Comparison of ENCODE assay signal across 9 mouse cellular contexts in the genomic region with DNA sequence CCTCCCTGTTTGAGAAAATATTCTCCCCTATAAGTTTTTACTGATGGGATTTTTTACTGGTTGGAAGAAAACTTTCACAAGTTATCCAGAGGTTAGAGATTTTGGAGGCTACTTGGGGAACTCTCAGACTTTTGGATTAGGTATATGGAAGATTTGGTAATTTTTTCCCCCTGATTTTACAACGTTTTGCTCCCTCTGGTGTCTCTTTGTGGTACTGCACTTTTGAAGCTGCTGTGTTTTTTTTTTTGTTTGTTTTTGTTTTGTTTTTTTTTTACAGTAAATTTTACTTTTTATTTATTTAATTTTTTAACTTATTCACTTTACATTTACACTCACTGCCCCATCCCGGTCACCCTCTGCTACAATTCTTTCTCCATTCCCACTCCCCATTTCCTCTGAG. TPM values are rescaled to one million over a fixed set of nuclear protein-coding genes. Genes with fewer than 3 reads are reported as not detected.
DNase-seq lines count a peak whose midpoint lies in the region; ATAC-seq and TF ChIP-seq lines count a peak whose summit lies in the region.
"Had no signal": no experiment of that assay in that cellular context is flagged by ENCODE, and none has a peak within 500 bp of the region (broad histone marks: within the 10 kb centered on the region; RNA-seq: fewer than 3 reads in every experiment).

No protein-coding gene starts in this region.

- TF ChIP-seq CTCF in gastrocnemius, adult 2 months (IDR thresholded peaks at IDR 0.05), result peak; percentile 66
- peak; percentile 49 for TF ChIP-seq CTCF in liver, postnatal 0 days (IDR thresholded peaks at IDR 0.05; ENCODE audit: low read depth)
- TF ChIP-seq CTCF in E14TG2a.4 (conservative IDR thresholded peaks at IDR 0.05; ENCODE audit: low read length), result peak; percentile 29

- H3K27me3 ChIP-seq in liver, postnatal 0 days (ENCODE audit: insufficient read depth, low read length), result no peaks in the 10 kb centered on the region
- no peaks in the 10 kb centered on the region for H3K27me3 ChIP-seq in liver, embryonic 11.5 days (replicated peaks; ENCODE audit: control insufficient read depth, insufficient read depth, low read length)
- H3K27me3 ChIP-seq in E14TG2a.4 (ENCODE audit: insufficient read depth, low read length), result no peaks in the 10 kb centered on the region

- TF ChIP-seq EP300 in liver, postnatal 0 days (IDR thresholded peaks at IDR 0.05; ENCODE audit: low read depth), result no peak

- H3K27ac ChIP-seq in gastrocnemius, adult 2 months, result no peak overlapping the region
- no peak overlapping the region for H3K27ac ChIP-seq in liver, postnatal 0 days (ENCODE audit: low read depth)
- H3K27ac ChIP-seq in liver, embryonic 11.5 days (ENCODE audit: low read depth, low read length), result no peak overlapping the region

- H3K4me3 ChIP-seq in gastrocnemius, adult 2 months, result no peak overlapping the region
- H3K4me3 ChIP-seq in liver, postnatal 0 days (ENCODE audit: low read depth, low read length), result no peak overlapping the region
- no peak overlapping the region for H3K4me3 ChIP-seq in liver, embryonic 11.5 days (ENCODE audit: low read depth, low read length)
- H3K4me3 ChIP-seq in E14TG2a.4 (replicated peaks; ENCODE audit: low read length), result no peak overlapping the region

- WGBS in liver, postnatal 0 days (ENCODE audit: insufficient replicate concordance), result 36% methylated on average over 2 of the region's 2 CpGs
- 25% methylated on average over 2 of the region's 2 CpGs for WGBS in liver, embryonic 11.5 days

- H3K36me3 ChIP-seq in liver, postnatal 0 days (replicated peaks; ENCODE audit: insufficient read depth, low read length), result no peaks in the 10 kb centered on the region
- H3K36me3 ChIP-seq in liver, embryonic 11.5 days (ENCODE audit: control insufficient read depth, insufficient read depth, low read length), result no peaks in the 10 kb centered on the region
- H3K36me3 ChIP-seq in E14TG2a.4 (ENCODE audit: insufficient read depth, low read length), result no peaks in the 10 kb centered on the region

- no peak overlapping the region for H3K9ac ChIP-seq in liver, postnatal 0 days (replicated peaks)
- H3K9ac ChIP-seq in liver, embryonic 11.5 days (ENCODE audit: low read depth, low read length), result no peak overlapping the region

- no peak for ATAC-seq in liver, postnatal 0 days
- no peak for ATAC-seq in liver, embryonic 11.5 days (replicated peaks; ENCODE audit: low FRiP score)

- intact Hi-C loops in gastrocnemius, adult 2 months (cut with DNase I), result loop anchor here (10.0 kb wide), 1 partner anchor 363 kb away; no protein-coding TSS in a partner anchor
- intact Hi-C loops in gastrocnemius, postnatal 14 days (cut with DNase I; ENCODE audit: low total_unique reads), result no loop called here

- no peak overlapping the region for H3K4me2 ChIP-seq in liver, postnatal 0 days (ENCODE audit: low read depth, low read length)
- no peak overlapping the region for H3K4me2 ChIP-seq in liver, embryonic 11.5 days

- DNase-seq in gastrocnemius, adult 2 months, result peak; percentile 14
- no peak for DNase-seq in gastrocnemius, postnatal 14 days
- no peak for DNase-seq in liver, postnatal 0 days
- DNase-seq in liver, embryonic 11.5 days (ENCODE audit: low spot score), result no peak
- peak; percentile 43 for DNase-seq in induced T-regulatory cell, adult 2 months (ENCODE audit: low read depth)
- DNase-seq in left cerebral cortex, adult 9 months (ENCODE audit: low spot score in 2 of 2), result no peak
- DNase-seq in c-Kit-positive CD71-positive TER-119-positive erythroid progenitor cells, embryonic 14.5 days (ENCODE audit: low spot score), result no peak

- H3K4me1 ChIP-seq in liver, postnatal 0 days (ENCODE audit: insufficient read depth), result no peaks in the 10 kb centered on the region
- H3K4me1 ChIP-seq in liver, embryonic 11.5 days (replicated peaks; ENCODE audit: control insufficient read depth, insufficient read depth, low read length), result no peaks in the 10 kb centered on the region
- no peaks in the 10 kb centered on the region for H3K4me1 ChIP-seq in E14TG2a.4 (replicated peaks; ENCODE audit: low read depth, low read length)

- no peaks in the 10 kb centered on the region for H3K9me3 ChIP-seq in liver, postnatal 0 days (ENCODE audit: low read length)
- no peaks in the 10 kb centered on the region for H3K9me3 ChIP-seq in liver, embryonic 11.5 days (ENCODE audit: control insufficient read depth, low read length)
- H3K9me3 ChIP-seq in E14TG2a.4 (ENCODE audit: low read length), result no peaks in the 10 kb centered on the region

RNA-seq across cellular contexts. Expression of a gene that starts 26.8 kb away (rescaled TPM):
- total RNA-seq in gastrocnemius, adult 2 months (2021), result under 1 TPM; 0.45 to 0.61 TPM
- 1 to 10 TPM in 1 of 2 experiments, under 1 TPM in 1; 0.91 to 1.1 TPM for total RNA-seq in gastrocnemius, postnatal 14 days (2021)
- polyA plus RNA-seq in liver, postnatal 0 days (2015; fragmentation: Nextera tagmentation; extraction: Ambion mirVana), result 0.08 and 0.09 TPM in 2 replicates
- polyA plus RNA-seq in liver, embryonic 11.5 days (2014; fragmentation: Nextera tagmentation; extraction: Ambion mirVana), result 1.0 and 1.4 TPM in 2 replicates
- total RNA-seq: monocyte, adult 5-6 weeks had no signal

Comparison
In these comparisons a context has a peak if more than half of its experiments do, and no peak if none do; other contexts are left out.
1. DNase-seq: peak in gastrocnemius, adult 2 months (single experiment) and induced T-regulatory cell, adult 2 months (single experiment); none in gastrocnemius, postnatal 14 days (single experiment), liver, postnatal 0 days (single experiment), liver, embryonic 11.5 days (single experiment), left cerebral cortex, adult 9 months (0 of 2) and c-Kit-positive CD71-positive TER-119-positive erythroid progenitor cells, embryonic 14.5 days (single experiment).
2. Peak in every context shown above with its lines, with median percentiles within 50 percentile points of each other: CTCF ChIP-seq.